Mouse (Mus musculus) lung, embryonic 16.5 days (tissue): ENCODE data around the gene Zw10. TPM values are rescaled to one million over a fixed set of nuclear protein-coding genes. Genes with fewer than 3 reads are reported as not detected.

Source experiments
- ATAC-seq: fragments of 200-750 bp; cut with Nextera tagmentation; 2 replicates; pipeline ENCODE4 v1.8.0; 2017; ENCODE audit warnings: low read depth, mild to moderate bottlenecking, moderate library complexity
- H3K27ac ChIP-seq: fragments of 300-500 bp; sonication (generic); 2 replicates; pipeline ENCODE4 v1.5.1; 2014; ENCODE audit warnings: mild to moderate bottlenecking, control low read depth, low read length
- H3K27me3 ChIP-seq: fragments of 300-500 bp; sonication (generic); 2 replicates; pipeline ENCODE4 v1.6.1; 2014; ENCODE audit warnings: low read depth, low read length, mixed read lengths; ENCODE audit not compliant: control insufficient read depth, insufficient read depth
- H3K36me3 ChIP-seq: fragments of 300-500 bp; sonication (generic); 2 replicates; pipeline ENCODE4 v1.6.1; 2014; ENCODE audit warnings: low read length; ENCODE audit not compliant: control insufficient read depth, insufficient read depth
- H3K4me1 ChIP-seq: fragments of 300-500 bp; sonication (generic); replicated peaks from 2 replicates; pipeline ENCODE4 v1.6.1; 2014; ENCODE audit warnings: low read length, mixed read lengths; ENCODE audit not compliant: control insufficient read depth, insufficient read depth
- H3K4me2 ChIP-seq: fragments of 300-500 bp; sonication (generic); 2 replicates; pipeline ENCODE4 v1.6.1; 2014; ENCODE audit warnings: low read depth, low read length, control low read depth
- H3K4me3 ChIP-seq: fragments of 300-500 bp; sonication (generic); 2 replicates; pipeline ENCODE4 v1.5.1; 2014; ENCODE audit warnings: mild to moderate bottlenecking, low read length, control low read depth
- H3K9ac ChIP-seq: fragments of 300-500 bp; sonication (generic); 2 replicates; pipeline ENCODE4 v1.6.1; 2014; ENCODE audit warnings: low read length, control low read depth
- H3K9me3 ChIP-seq: fragments of 300-500 bp; sonication (generic); 2 replicates; pipeline ENCODE4 v1.6.1; 2016; ENCODE audit warnings: low read length; ENCODE audit not compliant: control insufficient read depth
- WGBS: fragments of 180-500 bp; shearing (Covaris S2); extraction: QIAGEN DNeasy Blood & Tissue Kit; methylation state at CpG from one replicate; pipeline ENCODE4 v1.1.7; 2014; 5-methylcytosine and 5-hydroxymethylcytosine counted together
- polyA plus RNA-seq: library from polyadenylated mRNA; unstranded; fragments of >200 nt; fragmentation: Nextera tagmentation; extraction: Ambion mirVana; gene quantifications from 2 replicates; pipeline ENCODE4 v1.2.1, GENCODE M21; 2015

The Zw10 gene
- polyA plus RNA-seq, 1 experiment from 2014 or later, result 43.5 TPM

DNA sequence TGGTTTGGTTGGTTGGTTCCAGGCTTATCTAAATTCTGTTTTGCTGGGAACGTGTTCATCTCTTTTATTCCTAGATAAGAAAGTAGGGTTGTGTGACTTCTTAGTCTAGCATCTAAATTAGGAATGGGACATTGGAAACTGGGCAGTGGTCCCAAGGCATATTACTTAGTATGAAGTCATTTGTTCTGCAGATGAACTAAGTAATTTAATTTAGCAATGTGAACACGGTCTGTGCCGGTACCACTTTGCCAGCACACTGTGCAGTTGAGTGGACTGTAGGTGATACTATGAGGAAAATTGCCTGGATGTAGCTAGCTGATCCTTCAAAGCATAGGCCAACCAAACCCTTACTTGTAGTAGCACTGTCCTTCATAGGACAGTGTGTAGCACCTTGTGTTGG, 21.4 kb downstream of the Zw10 start:
- no peak for ATAC-seq
- Histone ChIP-seq H3K27ac (no peak overlapping the region), H3K9me3 (no peaks in the 10 kb centered on the region), H3K27me3 (no peaks in the 10 kb centered on the region), H3K36me3 (peaks cover 49% of the 10 kb centered on the region), H3K4me3 (no peak overlapping the region), H3K9ac (no peak overlapping the region), H3K4me2 (no peak overlapping the region), H3K4me1 (no peaks in the 10 kb centered on the region)
- 89% methylated on average over 3 of the region's 3 CpGs for WGBS

DNA sequence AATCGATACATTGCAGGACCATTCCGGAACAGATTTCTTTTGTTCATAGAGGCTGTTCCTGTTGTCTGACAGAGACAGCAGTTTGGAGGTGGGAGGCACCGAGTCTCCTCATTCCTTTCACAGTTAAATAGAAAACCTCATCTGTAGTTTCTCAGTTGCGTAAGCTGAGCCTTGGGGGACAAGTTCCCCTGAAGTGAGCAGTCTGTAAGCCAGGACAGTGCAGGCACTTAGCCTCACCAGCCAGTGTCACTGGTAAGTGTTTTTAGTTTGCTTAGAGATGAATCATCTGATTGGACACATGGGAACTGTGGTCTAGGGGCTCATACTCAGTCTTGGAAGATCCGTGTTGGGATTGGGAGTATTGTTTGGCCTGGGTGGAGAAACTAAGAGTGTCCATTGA, 25.7 kb downstream of the Zw10 start, which contains the start of gene Tmprss5:
Gene Tmprss5, plus strand, starts transcription at position 154 of the 400 bp plus-strand sequence.
- Histone ChIP-seq H3K4me3 (no peak within 1 kb of the TSS), H3K36me3 (peaks cover 30% of the 10 kb centered on the region), H3K4me1 (no peaks in the 10 kb centered on the region), H3K27me3 (no peaks in the 10 kb centered on the region), H3K4me2 (no peak within 1 kb of the TSS), H3K9me3 (no peaks in the 10 kb centered on the region), H3K27ac (no peak within 1 kb of the TSS), H3K9ac (no peak within 1 kb of the TSS)
- no peak for ATAC-seq
- 66% methylated on average over 5 of the region's 5 CpGs for WGBS

DNA sequence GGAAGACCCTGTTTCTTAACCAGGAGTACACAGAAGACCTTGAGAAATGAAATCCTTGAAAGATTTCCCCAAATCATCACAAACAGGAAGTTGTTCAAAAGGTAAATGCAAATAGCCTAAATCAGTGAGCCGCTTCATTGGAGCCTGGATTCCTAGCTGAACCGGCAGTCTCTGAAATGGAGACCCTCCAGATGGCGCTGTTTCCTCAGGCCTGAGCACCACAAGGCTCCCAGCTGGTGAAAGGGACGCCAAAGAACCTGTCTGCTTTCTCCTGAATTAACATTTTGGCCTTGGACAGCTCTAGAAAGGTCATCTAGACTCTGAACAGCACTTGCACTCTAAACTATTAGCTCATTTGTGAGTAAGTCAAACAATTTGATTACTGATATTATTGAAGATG, 26.1 kb downstream of the Zw10 start:
- no peaks in the 10 kb centered on the region for H3K9me3 ChIP-seq
- H3K4me1 ChIP-seq, result no peaks in the 10 kb centered on the region
- H3K4me2 ChIP-seq, result no peak overlapping the region
- H3K9ac ChIP-seq, result no peak overlapping the region
- H3K27me3 ChIP-seq, result no peaks in the 10 kb centered on the region
- H3K27ac ChIP-seq, result no peak overlapping the region
- WGBS, result 16% methylated on average over 4 of the region's 4 CpGs
- ATAC-seq, result no peak
- H3K4me3 ChIP-seq, result no peak overlapping the region
- peaks cover 30% of the 10 kb centered on the region for H3K36me3 ChIP-seq

DNA sequence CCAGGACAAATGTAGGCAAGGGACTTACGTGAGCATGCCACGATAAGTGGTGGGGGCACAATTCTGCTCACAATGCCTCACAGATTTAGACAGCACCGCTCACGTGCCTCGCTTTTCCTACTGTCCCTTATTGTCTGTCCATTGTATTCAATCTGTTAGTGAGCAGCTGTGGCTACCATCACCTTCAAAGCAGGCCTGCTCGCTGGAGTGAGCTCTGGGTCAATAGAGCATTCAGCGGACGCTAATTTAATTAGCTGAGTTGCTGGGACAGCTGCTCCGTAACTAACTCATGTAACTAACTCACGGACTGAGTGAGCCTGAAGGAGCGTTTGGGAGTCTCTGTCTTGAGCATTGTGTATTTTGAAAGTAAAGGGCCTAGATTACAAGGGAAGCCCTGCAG, 31.9 kb downstream of the Zw10 start:
- no peaks in the 10 kb centered on the region for H3K27me3 ChIP-seq
- 64% methylated on average over 11 of the region's 11 CpGs for WGBS
- no peak overlapping the region for H3K4me3 ChIP-seq
- no peak overlapping the region for H3K4me2 ChIP-seq
- no peak for ATAC-seq
- no peak overlapping the region for H3K27ac ChIP-seq
- H3K36me3 ChIP-seq, result no peaks in the 10 kb centered on the region
- no peaks in the 10 kb centered on the region for H3K4me1 ChIP-seq
- H3K9me3 ChIP-seq, result no peaks in the 10 kb centered on the region
- H3K9ac ChIP-seq, result no peak overlapping the region

DNA sequence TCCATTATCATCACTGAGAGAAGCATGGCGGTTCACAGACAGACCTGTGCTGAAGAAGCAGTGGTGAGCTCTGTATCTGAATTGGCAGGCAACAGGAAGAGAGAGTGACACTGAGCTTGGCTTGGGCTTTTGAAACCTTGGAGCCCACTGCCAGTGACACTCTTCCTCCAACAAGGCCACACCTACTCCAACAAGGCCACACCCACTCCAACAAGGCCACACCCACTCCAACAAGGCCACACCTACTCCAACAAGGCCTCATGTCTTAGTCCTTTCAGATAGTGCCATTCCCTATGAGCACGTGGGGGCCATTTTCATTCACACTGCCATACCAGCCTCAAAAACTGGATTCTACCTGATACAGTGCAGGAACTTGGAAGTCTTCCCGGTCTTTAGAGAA, 43.5 kb downstream of the Zw10 start:
- no peak overlapping the region for H3K9ac ChIP-seq
- H3K4me1 ChIP-seq, result peaks cover 3% of the 10 kb centered on the region; the same call in 1 of the 2 replicates
- H3K27me3 ChIP-seq, result no peaks in the 10 kb centered on the region
- H3K36me3 ChIP-seq, result no peaks in the 10 kb centered on the region
- H3K27ac ChIP-seq, result no peak overlapping the region
- no peaks in the 10 kb centered on the region for H3K9me3 ChIP-seq
- WGBS, result 93% methylated on average over 3 of the region's 3 CpGs
- H3K4me3 ChIP-seq, result no peak overlapping the region
- no peak for ATAC-seq
- no peak overlapping the region for H3K4me2 ChIP-seq

DNA sequence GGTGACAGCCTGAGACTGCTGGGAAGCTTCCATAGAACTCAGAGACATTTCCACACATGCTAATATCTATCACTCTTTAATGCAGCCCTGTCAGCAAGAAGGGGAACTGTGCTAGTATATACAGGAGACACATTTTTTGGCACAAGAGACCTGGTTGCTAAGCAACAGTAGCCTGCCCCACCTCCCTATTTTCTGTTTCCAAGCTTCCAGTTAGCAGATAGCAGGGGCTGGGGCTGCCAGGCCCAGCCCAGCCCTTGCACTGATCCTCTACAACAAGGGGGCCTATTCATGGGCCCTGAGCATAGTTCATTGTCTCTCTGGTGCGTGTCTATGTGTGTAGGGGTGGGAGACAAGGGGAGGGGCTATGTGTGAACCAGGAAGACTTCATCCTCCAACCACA, 46.9 kb downstream of the Zw10 start:
- H3K4me2 ChIP-seq, result no peak overlapping the region
- H3K4me3 ChIP-seq, result no peak overlapping the region
- peaks cover 3% of the 10 kb centered on the region; the same call in 1 of the 2 replicates for H3K4me1 ChIP-seq
- no peaks in the 10 kb centered on the region for H3K27me3 ChIP-seq
- ATAC-seq, result peak; percentile 84
- no peaks in the 10 kb centered on the region for H3K9me3 ChIP-seq
- no peaks in the 10 kb centered on the region for H3K36me3 ChIP-seq
- H3K9ac ChIP-seq, result no peak overlapping the region
- H3K27ac ChIP-seq, result no peak overlapping the region
- 35% methylated on average over 1 of the region's 1 CpGs for whole genome bisulfite sequencing

DNA sequence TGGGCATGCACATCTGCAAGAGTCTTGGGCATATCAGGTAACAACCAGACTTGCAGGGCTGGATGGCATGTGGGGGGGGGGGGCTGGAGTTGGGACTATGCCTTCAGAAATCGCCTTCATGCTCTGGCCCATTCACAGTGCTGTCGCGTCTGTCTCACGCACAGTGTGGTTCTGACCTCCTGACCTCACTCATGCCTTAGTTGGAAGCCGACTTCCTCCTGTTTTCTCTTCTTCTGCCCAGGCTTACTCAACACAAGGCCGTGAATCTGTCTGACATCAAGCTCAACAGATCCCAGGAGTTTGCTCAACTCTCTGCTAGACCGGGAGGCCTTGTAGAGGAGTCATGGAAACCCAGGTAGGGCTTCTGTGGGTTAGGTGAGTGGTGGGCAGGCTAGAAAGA, 53.7 kb downstream of the Zw10 start:
- H3K4me2 ChIP-seq, result no peak overlapping the region
- H3K27ac ChIP-seq, result no peak overlapping the region
- ATAC-seq, result no peak
- H3K4me1 ChIP-seq, result peaks cover 4% of the 10 kb centered on the region; the same call in 1 of the 2 replicates
- no peaks in the 10 kb centered on the region for H3K9me3 ChIP-seq
- H3K27me3 ChIP-seq, result no peaks in the 10 kb centered on the region
- no peaks in the 10 kb centered on the region for H3K36me3 ChIP-seq
- H3K4me3 ChIP-seq, result no peak overlapping the region
- H3K9ac ChIP-seq, result no peak overlapping the region
- 45% methylated on average over 7 of the region's 7 CpGs for WGBS

DNA sequence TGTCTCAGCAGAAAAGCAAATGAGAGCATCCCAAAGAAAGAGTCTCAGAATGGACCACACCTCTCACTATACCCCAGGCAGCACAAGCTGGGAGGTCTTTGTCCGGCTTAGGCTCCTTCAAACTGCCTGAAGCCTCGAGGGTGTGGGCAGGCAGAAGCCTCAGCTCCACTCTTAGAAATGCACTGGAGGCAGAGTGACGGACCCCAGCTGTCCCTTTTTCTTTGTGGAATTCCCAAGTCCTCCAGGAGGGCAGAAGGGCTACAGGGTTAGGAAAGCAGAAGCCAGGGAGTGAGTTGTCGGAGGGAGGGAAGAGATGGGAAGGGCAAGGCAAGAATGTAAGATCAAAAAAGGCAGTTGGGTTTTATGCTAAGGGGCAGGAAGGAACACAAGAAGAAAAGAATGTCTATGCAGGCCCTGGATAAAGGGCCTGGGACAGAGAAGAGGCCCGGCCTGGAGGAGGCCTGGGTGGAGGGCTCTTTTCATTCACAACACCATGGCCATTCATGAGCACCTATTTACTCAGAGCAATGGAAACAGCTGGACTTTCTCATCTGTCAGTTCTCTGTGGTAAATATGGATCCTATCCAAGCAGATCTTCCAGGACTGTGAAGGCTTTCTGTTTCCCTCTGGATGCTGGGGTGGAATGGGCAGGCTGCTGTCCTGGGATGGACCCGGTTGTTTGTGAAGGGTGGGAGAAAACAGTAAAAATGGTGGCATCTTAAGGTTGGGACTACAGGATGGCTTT, 55.2 kb downstream of the Zw10 start:
- peaks cover 4% of the 10 kb centered on the region; the same call in 1 of the 2 replicates for H3K4me1 ChIP-seq
- no peaks in the 10 kb centered on the region for H3K36me3 ChIP-seq
- H3K9ac ChIP-seq, result no peak overlapping the region
- no peak overlapping the region for H3K4me2 ChIP-seq
- peak overlapping the region; percentile 67 for H3K27ac ChIP-seq
- no peaks in the 10 kb centered on the region for H3K27me3 ChIP-seq
- no peak overlapping the region for H3K4me3 ChIP-seq
- peak; percentile 87 for ATAC-seq
- 38% methylated on average over 6 of the region's 6 CpGs for WGBS
- H3K9me3 ChIP-seq, result no peaks in the 10 kb centered on the region

DNA sequence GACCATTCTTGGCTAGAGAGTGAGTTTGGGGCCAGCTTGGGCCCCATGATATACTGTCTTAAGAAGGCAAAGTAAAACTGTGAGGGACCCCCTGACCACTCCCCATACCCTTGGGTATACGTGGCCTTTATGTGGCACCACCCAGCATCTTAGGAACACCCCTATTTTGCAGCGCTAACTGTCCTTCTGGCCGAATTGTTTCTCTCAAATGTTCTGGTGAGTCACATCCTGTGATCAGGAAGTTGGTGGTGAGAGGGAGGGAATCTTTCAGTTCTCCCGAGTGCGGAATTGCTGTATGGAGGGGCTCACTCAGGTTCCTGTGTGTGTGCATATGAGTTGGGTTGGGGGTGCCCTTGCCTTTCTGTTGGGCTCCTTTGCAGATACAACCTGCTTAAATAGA, 55.9 kb downstream of the Zw10 start:
- Histone ChIP-seq H3K4me2 (no peak overlapping the region), H3K36me3 (no peaks in the 10 kb centered on the region), H3K9me3 (no peaks in the 10 kb centered on the region), H3K4me1 (peaks cover 4% of the 10 kb centered on the region; the same call in 1 of the 2 replicates), H3K9ac (no peak overlapping the region), H3K4me3 (no peak overlapping the region), H3K27me3 (no peaks in the 10 kb centered on the region), H3K27ac (0 out of 2 replicates have a peak overlapping the region, but pooled peaks have one; percentile 15)
- WGBS, result 54% methylated on average over 5 of the region's 5 CpGs
- no peak for ATAC-seq
